Mouse (Mus musculus): ENCODE measurements around the gene Gm7347.
"Not testable (repeated sequence)": the region's sequence is repeated elsewhere in the genome, so short reads cannot be mapped to it uniquely, and the experiment has no call there.

The Gm7347 gene

DNA sequence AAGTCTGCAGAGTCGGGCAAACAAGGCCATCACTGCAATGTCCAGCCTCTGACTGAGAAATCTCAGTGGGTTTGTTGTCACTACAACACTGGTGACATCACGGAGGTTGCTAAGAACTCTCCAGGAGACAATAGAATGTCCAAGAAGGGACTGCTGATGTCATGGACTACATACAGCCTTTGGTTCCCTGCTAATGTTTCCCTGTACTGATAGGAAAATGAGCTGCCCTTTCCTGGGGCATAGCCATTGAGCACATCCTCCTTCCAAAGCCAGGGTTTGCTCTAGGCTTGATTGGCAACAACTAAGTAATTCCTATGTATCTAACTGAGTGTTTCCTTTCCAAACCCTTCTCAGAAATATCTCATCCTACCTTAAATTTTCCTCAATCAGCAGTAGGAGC lies at the start of gene Gm7347:
Gene Gm7347, minus strand, starts transcription at position 101 of the 400 bp plus-strand sequence.
- DNase-seq, result not testable (repeated sequence)

GRCm38 (mm10) chr5:26105262-26105661 lies 46.9 kb upstream of the Gm7347 start, which contains the start of gene 5031410I06Rik:
Gene 5031410I06Rik (minus strand): TSS chr5:26105362.
- DNase-seq, result not testable (repeated sequence)

DNA sequence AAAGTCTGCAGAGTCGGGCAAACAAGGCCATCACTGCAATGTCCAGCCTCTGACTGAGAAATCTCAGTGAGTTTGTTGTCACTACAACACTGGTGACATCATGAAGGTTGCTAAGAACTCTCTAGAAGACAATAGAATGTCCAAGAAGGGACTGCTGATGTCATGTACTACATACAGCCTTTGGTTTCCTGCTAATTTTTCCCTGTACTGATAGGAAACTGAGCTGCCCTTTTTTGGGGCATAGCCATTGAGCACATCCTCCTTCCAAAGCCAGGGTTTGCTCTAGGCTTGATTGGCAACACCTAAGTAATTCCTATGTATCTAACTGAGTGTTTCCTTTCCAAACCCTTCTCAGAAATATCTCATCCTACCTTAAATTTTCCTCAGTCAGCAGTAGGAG lies 30.8 kb upstream of the Gm7347 start, which contains the start of gene Gm10471:
Gene Gm10471, minus strand, starts transcription at position 101 of the 400 bp plus-strand sequence.
- DNase-seq, result not testable (repeated sequence)

DNA sequence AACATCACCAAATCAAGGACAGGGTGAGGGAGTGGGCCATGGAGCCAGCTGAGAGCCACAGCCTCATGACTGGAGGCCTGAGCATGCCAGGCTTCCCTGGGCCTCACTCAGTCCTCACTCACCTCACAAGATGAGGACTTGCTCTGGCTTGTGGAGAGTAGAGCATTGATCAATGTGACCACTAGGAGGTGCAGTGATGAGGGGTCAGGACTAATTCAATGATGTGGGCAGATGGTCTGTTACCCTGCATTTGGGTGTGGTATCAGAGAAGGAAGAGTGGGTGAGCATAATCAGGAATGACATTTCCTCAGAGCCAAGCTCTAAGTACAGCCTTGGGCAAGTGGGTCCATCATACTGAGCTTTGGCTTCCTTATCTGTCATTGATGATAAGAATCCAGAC lies 20.6 kb upstream of the Gm7347 start:
- not testable (repeated sequence) for DNase-seq

GRCm38 (mm10) chr5:26070716-26071115 lies 12.3 kb upstream of the Gm7347 start:
- DNase-seq, result no peak

GRCm38 (mm10) chr5:26039458-26039857 lies 18.9 kb downstream of the Gm7347 start, which contains the start of gene Speer4a:
Gene Speer4a (minus strand): TSS chr5:26039558.
- not testable (repeated sequence) for DNase-seq

GRCm38 (mm10) chr5:26022816-26023215 lies 35.6 kb downstream of the Gm7347 start, which contains the start of gene Gm5862:
Gene Gm5862 (minus strand): TSS chr5:26022916.
- DNase-seq, result not testable (repeated sequence)

- DNase-seq, result not testable (repeated sequence)
Observed at GRCm38 (mm10) chr5:26007697-26008096, 50.7 kb downstream of the Gm7347 start.

- not testable (repeated sequence) for DNase-seq
Observed at GRCm38 (mm10) chr5:26006937-26007695, 51.3 kb downstream of the Gm7347 start.

GRCm38 (mm10) chr5:26004698-26005097 lies 53.7 kb downstream of the Gm7347 start, which contains the start of gene Gm1979:
Gene Gm1979 (minus strand): TSS chr5:26004798.
- not testable (repeated sequence) for DNase-seq
